Mouse (Mus musculus): ENCODE measurements around the gene Map6.

DNA sequence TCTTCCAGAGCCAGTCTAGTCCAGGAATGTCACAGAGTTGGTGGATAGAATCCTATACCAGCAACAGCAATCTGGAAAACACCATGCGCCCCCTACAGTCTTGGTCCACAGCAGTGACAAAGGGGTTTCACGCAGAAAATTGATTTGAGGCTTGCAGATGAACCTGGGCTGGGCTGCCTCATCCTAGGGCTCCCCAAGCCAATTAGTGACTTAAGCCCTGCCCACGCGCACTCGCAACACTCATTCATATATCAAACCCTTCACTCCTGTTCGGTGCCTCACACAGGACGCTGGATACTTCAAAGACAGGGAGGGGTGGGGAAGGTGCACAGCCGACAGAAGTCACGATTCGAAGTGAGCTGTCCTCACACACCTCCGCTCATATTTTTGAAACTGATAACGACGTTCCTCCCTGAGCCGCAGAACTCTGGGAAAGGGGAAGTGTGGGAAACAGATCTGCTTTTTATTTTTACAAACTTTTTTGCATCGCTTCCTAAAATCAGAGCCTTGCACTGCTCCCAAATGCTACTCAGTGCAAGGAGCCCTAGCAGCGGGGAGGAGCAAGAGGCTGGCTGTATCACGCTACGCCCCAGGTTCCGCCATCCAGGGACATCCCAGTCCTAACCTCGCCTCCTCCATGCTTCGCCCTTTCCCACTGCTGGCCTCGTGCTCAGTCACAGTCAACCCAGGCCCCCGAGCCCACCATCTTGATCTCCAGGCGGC, 113.4 kb downstream of the Map6 start:
- TF ChIP-seq GATA1 (IDR thresholded peaks at IDR 0.05; ENCODE audit: low read length), result no peak
- TF ChIP-seq TAL1 (IDR thresholded peaks at IDR 0.05; ENCODE audit: low read length), result no peak

Data from erythroblast, embryonic 14.5 days (primary cell).